Mouse (Mus musculus) telencephalon, adult 2 months (tissue): ENCODE results near the gene Cers2.
"Not testable (repeated sequence)": the region's sequence is repeated elsewhere in the genome, so short reads cannot be mapped to it uniquely, and the experiment has no call there.

Experiments
- DNase-seq: peaks from one replicate; pipeline ENCODE4 v3.0.0-alpha.2; 2011; ENCODE audit warnings: low read depth, low spot score

The Cers2 gene

DNA sequence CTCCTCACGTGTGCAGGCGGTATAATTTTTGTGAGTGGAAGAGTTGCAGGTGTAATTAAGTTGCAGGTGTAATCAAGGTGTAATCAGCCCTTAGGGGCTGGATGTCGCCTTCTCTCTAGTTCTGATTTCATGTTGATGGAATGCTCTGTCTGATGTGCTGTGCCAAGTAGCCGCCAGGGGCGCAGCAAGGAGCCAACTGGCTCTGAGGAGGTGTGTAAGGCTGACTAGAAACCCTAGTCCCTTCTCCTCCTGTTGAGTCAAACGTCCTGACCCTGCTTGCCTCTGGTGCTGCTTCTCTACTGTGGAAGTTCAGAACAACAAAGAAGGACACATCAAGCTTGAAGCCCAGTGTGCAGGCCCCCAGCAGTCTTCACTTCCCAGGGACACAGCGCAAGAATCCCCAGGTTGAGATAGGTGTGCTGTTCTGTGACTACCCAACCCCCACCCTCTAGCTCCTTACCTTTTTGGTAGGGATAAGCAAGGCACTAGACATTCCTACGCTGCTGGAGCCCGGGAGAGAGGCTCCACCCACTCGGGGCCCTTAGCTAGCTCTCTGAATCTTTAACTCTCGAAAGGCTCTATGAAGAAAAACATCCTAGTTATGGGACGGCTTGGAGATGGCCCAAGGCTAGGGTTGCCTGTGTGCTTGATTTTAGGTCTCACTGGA is 3.0 kb downstream of the Cers2 start:
- no peak for DNase-seq

DNA sequence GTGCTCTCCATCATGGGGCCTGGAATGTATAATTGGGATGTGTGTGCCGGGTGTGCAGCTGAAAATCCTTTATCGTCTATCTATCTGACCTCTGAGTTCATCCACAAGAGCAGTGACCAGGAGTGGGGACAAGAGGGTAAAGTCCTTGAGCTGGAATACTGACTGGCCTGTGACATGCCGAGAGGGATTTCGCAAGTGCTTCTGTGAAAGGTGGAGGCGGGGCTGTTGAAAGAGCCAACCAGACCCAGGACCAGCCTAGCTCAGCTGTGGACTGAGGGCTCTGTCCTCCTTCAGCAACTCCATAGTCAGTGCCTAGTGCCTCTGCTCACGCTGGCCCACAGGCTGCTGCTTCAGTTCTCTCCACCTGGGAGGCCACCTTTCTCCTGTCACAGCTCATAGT is 4.0 kb downstream of the Cers2 start:
- DNase-seq = no peak

DNA sequence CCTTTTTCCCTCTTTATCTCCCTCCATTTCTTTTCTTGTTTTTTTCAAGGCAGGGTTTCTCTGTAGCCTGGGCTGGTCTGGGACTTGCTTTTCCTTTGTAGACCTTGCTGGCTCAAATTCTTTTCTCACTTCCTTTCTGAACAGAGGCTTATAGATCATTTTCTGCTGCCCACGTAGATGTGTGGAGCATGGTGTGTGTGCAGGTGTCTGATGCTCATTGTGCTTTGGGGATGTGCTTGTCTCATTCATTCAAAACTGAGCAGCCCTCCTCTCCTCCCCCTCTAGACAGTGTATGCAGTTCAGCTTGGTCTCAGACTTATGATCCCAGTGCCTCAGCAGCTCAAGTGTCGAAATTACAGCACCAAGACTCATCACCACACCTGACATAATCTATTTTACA is 4.5 kb downstream of the Cers2 start:
- no peak for DNase-seq

DNA sequence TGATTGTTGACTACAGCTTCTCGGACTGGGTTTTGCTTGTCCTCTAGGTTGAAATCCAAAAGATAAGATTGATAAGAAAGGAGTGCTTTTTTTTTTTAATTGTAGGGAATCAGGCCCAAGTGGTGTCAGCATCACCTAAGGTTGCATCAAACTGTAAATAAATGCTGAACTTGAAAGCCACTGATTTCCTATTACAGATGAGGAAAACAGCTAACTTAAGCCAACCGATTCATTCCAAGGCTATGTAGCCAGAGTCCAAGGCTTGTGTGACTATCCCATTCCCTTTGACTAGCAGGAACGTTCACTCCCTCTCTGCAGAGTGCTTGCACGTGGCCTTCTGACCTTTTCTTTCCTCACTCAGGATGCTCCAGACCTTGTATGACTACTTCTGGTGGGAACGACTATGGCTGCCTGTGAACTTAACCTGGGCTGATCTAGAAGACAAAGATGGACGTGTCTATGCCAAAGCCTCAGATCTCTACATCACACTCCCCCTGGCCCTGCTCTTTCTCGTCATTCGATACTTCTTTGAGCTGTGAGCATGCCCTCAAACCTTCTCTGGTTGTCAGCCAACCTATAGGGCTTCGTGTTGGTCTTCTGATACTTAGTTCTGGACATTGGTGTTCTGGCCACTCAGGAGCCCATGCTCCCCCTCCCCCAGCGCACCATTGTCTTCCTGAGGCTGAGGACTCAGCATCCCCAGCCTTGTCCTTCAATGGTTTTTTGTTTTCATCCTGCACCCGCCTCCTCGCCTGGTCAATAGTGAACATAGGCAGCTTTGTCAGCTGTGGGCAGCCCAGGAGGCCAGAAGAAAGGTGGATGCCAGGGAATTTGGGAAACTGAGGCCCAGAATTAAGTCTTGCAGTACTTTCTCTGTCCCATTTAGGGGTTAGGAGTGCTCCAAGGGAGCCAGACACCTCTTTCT is 5.4 kb downstream of the Cers2 start:
- DNase-seq = peak; percentile 35

DNA sequence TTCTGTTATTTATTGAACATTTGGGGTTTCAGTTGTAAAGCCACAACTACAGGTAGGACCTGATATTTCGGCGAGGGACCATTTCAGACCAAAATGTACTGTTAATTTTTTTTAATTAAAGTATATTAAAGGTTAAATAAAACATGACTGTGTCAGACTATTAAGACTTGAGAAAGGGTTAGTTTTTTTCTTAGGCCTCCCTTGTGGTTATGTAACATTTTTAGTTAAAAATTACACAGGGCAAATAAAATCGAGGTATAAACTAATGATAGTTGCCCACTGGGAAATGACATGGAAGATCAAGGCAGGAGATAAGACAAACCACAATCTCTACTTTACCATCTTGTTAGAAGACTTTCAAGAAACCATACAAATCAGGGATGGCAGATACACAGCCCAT is 8.8 kb downstream of the Cers2 start:
- DNase-seq = no peak

DNA sequence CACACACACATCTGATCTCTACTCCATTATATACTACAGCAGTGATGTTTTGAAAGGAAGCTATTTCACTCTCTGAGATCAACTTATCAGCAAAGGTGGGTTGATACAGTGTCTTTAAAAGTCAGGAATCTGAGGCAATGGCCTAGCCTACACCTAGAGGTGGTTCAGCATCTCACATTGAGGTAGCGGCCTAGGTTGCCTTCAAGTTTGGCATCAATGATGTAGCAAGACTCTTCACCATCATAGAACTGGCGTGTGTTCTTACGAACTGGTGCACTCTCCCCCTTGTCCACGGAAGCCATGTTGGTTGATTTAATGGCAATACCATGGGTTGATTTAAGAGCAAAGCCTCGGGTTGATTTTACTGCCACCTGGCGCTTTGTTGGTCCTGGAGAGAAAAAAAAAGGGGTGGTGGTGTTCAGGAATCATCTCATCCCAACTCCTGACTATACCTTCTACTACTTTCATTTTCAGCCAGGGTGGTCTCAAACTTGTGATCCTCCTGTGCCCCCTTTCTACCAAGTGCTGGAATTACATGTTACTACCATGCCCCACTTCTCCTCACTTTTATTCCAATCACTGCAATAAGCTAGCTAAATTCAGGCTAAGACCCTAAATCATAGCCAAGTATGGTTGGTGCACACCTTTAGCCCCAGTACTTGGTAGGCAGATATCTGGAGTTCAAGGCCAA is 10.0 kb downstream of the Cers2 start:
- DNase-seq = no peak

DNA sequence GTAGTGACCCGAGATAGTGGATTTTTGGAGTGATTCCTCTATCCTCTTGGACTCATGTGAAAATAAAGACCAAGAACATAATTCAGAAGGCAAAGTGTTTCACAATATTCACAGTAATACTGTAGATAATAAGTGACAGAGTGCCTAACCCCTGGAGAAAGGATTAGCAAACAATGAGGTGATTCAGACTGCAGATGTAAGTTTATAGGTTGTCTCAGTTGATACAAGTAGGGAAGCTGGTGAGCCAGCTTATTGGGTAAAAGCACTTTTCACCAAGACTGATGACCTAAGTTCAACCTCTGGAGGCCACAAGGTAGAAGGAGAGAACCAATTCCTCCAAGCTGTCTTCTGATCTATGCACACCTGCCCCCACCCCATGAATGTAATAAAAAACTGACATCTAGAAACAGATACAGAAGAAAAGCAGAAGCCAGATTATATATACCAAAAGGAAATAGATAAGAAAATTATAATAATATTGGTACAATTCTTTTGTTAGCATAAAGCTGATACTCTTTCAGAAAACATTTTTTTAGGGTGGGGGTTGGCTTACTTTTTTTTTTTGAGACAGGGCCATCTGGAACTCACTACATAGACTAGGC is 14.3 kb downstream of the Cers2 start:
- no peak for DNase-seq

DNA sequence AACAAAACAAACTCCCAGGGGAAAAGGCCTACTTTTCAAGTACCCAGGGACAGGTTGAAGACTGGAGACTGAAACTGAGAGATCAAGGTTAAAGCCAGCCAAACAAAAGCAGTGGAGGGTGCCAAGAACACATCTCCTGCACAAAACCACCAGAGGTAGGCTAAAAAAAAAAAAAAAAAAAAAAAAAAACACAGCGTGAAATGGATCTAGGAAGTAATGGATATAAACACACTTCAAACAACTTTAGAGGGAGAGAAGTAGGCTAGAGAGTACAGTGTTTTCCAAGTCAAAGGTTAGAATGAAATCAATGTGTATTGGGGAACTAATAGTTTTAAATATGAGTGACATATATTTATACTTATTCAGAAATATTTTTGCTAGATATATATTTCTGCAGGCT is 16.9 kb downstream of the Cers2 start:
- DNase-seq = no peak

DNA sequence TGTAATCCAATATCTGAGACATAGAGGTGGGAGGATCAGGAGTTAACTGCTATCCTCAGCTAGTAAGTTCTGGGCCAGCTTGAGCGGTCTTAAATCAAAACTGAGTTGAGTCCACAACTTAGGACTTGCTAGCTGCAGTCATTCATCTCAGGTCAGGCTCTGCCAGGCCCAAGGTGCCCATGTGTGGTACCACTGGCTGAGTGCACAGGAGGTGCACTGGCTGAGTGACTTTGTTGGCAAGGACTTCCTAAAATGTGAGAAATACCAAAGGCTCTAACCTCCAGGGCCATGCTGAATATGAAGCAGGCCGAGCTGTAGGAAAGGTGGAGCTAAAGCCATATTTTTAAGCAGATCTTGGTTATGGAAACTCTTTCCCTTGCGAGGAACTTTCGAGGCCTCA is 22.8 kb downstream of the Cers2 start:
- DNase-seq = no peak

DNA sequence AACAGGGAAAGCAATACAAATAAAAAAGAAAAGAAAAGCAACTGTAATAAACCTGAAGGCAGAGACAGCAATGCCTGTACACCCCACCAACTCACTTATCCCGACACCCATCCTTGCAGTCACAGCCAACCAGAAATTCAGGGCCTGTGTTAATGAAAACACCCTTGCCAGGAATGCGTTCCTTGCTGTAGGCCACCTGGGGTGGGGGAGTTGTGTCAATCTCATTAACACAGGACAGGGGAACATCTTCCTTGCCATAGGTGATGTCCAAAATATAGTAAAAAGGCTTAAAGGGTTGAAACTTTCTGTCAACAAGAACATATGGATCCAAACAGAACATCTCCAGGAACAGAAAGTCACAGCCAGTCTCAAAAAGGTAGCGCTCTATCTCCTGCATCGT is 23.7 kb downstream of the Cers2 start:
- no peak for DNase-seq

DNA sequence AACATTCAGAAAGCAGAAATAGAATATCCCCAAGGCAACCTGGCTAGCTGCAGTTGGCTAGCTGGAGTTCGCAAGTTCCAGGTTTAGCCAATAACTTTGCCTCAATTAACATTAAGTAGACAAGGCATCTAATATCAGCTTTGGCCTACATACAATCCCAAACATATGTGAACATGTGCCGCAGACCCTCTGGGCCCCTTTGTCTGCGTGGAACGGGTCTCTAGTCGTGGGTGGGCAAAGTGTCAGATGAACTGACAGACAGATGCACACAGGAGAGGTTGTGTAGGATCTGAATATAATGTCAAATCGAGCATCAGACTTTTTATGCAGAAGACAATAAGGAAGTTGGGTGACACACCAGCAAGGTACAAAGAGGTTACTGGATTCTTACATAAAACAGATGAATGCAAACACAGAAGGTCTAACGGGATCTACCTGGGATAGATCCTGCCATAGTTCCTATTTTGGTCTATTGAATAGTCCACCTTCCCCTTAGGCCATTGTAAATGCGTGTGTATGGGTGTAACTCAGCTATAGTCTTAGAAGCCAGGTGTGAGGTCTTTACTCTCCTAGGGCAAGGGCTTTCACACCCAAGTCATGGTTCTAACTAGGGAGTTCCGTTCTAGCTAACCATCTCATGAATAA is 28.9 kb downstream of the Cers2 start:
- not testable (repeated sequence) for DNase-seq

DNA sequence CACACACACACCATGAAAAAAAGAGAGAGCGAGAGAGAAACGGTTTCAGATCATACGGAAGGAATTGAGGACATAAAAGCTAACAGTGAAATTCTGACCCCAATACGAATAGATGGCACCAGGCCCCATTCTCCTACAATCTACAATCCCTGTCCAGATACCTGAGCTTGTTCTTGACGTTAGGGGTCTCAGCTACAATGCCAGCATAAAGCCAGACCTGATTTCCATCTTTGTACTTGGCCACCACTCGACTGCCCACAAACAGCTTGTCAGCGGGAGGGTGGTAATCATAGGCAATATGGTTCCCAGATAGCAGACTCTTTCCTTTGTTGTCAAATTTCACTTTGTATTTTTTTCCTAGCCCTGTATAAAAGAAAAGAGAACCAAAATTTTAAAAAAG is 31.9 kb downstream of the Cers2 start:
- no peak for DNase-seq

DNA sequence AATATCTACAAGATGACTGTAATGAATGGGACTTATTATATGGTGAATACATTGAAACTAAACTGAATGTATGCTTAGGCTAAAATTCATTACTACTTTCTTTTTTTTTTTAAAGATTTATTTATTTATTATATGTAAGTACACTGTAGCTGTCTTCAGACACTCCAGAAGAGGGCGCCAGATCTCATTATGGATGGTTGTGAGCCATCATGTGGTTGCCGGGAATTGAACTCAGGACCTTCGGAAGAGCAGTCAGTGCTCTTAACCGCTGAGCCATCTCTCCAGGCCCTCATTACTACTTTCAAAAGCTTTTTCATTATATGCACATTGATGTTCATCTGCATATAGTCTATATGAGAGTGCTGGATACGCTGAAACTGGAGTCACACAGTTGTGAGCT is 33.8 kb downstream of the Cers2 start:
- DNase-seq = not testable (repeated sequence)

DNA sequence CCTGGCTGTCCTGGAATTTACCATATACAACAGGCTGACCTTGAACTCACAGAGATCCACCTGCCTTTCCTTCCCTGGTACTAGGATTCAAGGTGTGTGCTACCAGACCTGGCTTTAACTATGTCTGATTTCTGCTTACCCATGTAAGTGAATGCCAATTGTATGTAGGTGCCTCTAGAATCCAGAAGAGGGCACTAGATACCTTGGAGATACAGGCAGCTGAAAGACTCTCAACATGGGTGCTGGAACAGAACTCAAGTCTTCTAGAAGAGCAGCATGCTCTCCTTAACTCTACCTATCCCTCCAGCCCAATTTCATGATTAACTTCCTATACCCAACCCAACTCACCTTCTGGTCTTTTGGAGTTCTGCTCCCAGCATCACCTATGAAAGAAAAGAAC is 34.9 kb downstream of the Cers2 start:
- DNase-seq = no peak

DNA sequence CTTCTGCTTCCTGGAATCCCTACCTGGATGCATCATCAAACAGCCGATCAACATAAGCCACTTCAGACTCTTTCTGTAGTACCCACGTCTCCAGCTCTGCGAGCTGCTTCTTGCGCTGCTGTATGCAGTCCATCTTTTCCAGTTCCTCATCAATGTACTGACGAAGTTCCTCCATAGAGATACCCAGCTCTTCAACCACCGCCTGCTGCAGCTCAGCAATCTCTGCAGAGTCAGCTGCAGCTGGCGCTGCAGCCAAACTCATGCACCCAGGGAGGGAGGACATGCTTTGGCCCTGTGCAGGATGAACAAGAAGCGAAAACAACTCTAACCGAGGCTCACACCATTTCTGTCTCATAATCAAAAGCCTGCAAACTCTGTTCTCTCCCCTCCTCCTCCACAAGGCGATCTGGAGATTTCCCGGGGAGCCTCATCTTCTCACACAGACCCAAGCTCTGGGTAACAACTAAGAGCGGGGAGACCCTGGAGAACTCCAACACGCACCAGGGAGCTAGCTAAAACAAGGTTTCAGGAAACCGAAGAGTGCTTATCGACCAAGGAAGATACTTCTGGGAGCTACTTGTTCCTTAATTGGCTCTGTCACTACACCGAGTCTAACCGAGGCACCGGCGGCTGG is 41.4 kb downstream of the Cers2 start:
- not testable (repeated sequence) for DNase-seq

DNA sequence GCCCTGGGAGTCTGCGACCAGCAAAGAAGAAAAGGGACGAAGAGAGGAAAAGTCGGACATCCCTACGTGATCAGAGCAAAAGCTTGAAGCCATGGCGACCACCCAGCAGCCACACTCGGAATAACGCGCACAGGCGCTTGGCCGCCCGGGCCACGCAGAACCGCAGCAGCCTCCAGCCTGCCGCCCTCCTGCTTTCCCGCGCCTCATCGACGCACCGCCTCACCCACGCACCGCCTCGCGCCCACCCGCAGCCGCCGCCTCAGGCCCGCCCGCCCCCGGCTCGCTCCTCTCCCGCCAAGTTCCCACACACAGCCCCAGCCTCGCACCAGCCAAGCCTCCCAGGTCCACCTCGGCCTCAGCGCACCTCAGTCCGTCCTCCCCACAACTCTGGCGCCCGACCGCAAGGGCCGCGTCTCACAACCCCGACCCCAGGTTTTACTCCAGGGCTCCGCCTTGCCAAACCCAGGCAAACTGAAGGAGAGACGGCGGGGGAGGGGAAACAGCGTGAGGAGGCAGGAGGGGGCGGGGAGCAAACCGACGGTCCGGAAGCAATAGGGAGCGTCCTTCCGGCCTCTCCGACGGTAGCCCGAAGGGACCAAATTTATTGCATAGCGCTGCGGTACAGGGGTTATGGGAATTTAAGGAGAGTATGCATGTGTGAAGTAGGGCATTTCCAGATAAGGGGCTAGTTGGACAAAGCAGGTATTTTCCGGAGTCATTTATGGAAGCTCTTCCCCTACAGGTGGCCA is 42.3 kb downstream of the Cers2 start, which contains the start of gene Setdb1:
Gene Setdb1, minus strand, starts transcription at position 502 of the 749 bp plus-strand sequence.
- peak; percentile 92 for DNase-seq

DNA sequence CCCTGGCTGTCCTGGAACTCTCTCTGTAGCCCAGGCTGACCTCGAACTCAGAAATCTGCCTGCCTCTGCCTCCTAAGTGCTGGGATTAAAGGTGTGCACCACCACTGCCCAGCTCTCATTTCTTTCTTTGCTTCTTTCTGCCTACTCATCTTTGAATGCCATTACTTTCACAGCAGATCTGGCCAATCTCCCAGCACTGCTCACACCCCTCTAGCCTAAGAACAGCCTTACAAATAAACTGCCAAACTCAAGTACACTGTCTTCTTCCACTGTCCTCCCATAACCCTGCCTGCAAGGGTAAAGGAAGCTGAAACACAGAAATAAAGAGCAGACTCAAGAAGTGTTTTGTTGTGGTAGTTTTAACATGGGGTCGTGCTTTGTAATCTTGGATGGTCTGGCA is 43.2 kb downstream of the Cers2 start:
- no peak for DNase-seq

DNA sequence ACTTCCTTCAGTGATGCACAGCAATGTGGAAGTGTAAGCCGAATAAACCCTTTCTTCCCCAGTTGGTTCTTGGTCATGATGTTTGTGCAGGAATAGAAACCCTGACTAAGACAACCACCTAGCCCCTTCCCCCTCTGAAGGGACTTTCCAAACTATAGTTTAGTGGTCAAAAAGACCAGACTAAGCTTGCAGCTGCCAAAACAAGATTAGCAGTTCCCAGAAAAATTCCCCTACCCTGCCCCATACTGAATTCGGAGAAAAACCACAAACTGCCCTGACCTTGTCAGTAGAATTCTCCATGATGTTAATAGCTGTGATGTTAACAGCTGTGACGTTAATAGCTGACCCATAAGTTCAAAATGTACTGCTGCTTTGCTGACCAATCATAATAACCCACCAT is 45.7 kb downstream of the Cers2 start:
- not testable (repeated sequence) for DNase-seq

DNA sequence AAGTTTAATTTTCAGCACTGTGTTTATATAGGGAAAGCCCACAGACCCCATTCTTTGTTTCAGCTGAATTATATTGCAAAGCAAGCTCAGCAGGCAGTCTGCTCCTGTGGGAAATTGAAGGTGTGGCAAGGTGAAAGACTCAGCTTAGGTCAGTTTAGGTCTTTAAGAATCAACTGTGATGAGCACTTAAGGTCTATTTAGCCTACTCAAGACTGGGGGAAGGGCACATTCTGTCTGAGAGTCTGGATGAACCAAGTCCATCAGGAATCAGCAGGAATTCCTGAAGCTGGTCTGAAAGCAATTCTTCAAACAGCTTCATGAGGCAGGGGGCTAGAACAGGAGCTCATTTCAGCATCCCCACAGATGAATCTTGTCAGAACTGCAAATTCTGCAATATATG is 55.5 kb downstream of the Cers2 start:
- no peak for DNase-seq
